Mouse (Mus musculus) frontal cortex, adult 2 months (tissue): ENCODE measurements at regions not wholly inside any gene's neighbourhood (a gene's known extent, or its start where the extent isn't known, plus 50 kb on each side); places are given as distances from the start of the nearest gene placed in this dataset.

Experiments used
- DNase-seq, 2 experiments: peaks; one replicate each; pipeline ENCODE4 v3.0.0; 2022; ENCODE audit warnings: low spot score in 1 of 2; ENCODE audit errors: extremely low spot score in 1 of 2

- no peak for DNase-seq
These were observed 81.0 kb downstream of the Maf start for GRCm38 (mm10) chr8:115626396-115627136.

- no peak for DNase-seq
These were observed 82.5 kb downstream of the Maf start for GRCm38 (mm10) chr8:115625072-115625471.

- peak in 1 of 2 experiments; percentile 42 for DNase-seq
These were observed 89.4 kb downstream of the Maf start for GRCm38 (mm10) chr8:115618049-115618760.

- no peak for DNase-seq
These were observed 90.6 kb downstream of the Maf start for GRCm38 (mm10) chr8:115616871-115617605.

GRCm38 (mm10) chr8:115613946-115614584 lies 93.5 kb downstream of the Maf start:
- peak in 1 of 2 experiments; percentile 15 for DNase-seq

GRCm38 (mm10) chr8:115612119-115612518 lies 95.5 kb downstream of the Maf start:
- no peak for DNase-seq

- DNase-seq = no peak
These were observed 107.8 kb downstream of the Maf start for GRCm38 (mm10) chr8:115599771-115600170.

GRCm38 (mm10) chr8:115597226-115597953 lies 110.2 kb downstream of the Maf start:
- peak in 1 of 2 experiments; percentile 33 for DNase-seq

GRCm38 (mm10) chr8:115589721-115590120 lies 117.9 kb downstream of the Maf start:
- DNase-seq = no peak

- no peak for DNase-seq
These were observed 118.5 kb downstream of the Maf start for GRCm38 (mm10) chr8:115589076-115589475.

- no peak for DNase-seq
These were observed 123.2 kb downstream of the Maf start for GRCm38 (mm10) chr8:115584311-115584907.

- DNase-seq = no peak
These were observed 124.4 kb downstream of the Maf start for GRCm38 (mm10) chr8:115583221-115583620.

- peak in 1 of 2 experiments; percentile 5 for DNase-seq
These were observed 125.6 kb downstream of the Maf start for GRCm38 (mm10) chr8:115581940-115582517.

GRCm38 (mm10) chr8:115568394-115568793 lies 139.2 kb downstream of the Maf start:
- no peak for DNase-seq

GRCm38 (mm10) chr8:115565768-115566167 lies 141.8 kb downstream of the Maf start:
- DNase-seq = no peak

- no peak for DNase-seq
These were observed 145.2 kb downstream of the Maf start for GRCm38 (mm10) chr8:115562362-115562761.

- no peak for DNase-seq
These were observed 146.3 kb downstream of the Maf start for GRCm38 (mm10) chr8:115560985-115561916.

GRCm38 (mm10) chr8:115555452-115555851 lies 152.1 kb downstream of the Maf start:
- no peak for DNase-seq
